Mouse (Mus musculus): ENCODE data around the gene Unc13b.

DNA sequence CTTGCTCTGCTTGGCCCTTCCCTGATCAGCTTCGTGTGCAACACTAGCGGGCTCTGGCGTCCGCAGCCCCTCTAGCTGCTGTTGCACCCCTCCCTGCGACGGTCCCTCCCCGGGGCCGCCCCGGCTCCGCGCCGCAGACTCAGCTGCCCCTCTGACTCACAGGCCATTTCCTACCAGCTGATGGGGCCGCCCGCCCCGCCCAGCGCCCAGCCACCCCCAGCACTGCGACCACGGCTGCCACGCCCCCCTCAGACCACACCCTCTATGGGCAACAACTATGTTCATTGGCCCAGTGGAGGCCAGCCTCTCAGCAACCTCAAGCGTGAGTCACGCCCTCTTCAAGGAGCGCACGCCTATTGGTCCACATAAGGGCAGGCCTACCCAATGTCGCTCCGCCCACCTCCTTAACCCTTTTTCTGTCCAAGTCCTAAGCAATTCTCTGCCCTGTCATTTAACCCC lies 18.6 kb upstream of the Unc13b start:
- TF ChIP-seq CTCF (IDR thresholded peaks at IDR 0.05): no peak; the same call in 1 of the 2 replicates
- no peak; the same call in 1 of the 2 replicates for TF ChIP-seq EP300 (IDR thresholded peaks at IDR 0.05)

Data from lung, postnatal 0 days (tissue).